In genomic region chr11:103171286-103171620, GRCm38 (mm10) we compare ENCODE assay signal across 8 mouse cellular contexts. TPM values are rescaled to one million over a fixed set of nuclear protein-coding genes. Genes with fewer than 3 reads are reported as not detected.
A peak's percentile ranks its signal among the peaks of the same experiment; 100 is the strongest.
DNase-seq lines count a peak whose midpoint lies in the region; ATAC-seq and TF ChIP-seq lines count a peak whose summit lies in the region.

No protein-coding gene starts in this region.

- TF ChIP-seq CTCF in kidney, adult 2 months (conservative IDR thresholded peaks at IDR 0.05; ENCODE audit: insufficient read depth, insufficient read length, low read depth, low read length): no peak
- TF ChIP-seq CTCF in bone marrow, adult 2 months (IDR thresholded peaks at IDR 0.05; ENCODE audit: control insufficient read depth, insufficient read depth, low read length): no peak

- no peaks in the 10 kb centered on the region for H3K36me3 ChIP-seq in kidney, adult 2 months (ENCODE audit: control insufficient read depth, insufficient read depth, low read length)
- no peaks in the 10 kb centered on the region for H3K36me3 ChIP-seq in hindbrain, embryonic 12.5 days
- no peaks in the 10 kb centered on the region for H3K36me3 ChIP-seq in midbrain, embryonic 15.5 days (replicated peaks)

- H3K4me2 ChIP-seq in hindbrain, embryonic 12.5 days (replicated peaks): peak overlapping the region; percentile 98
- peak overlapping the region; percentile 86 for H3K4me2 ChIP-seq in midbrain, embryonic 15.5 days

- WGBS in kidney, adult 2 months: 5% methylated on average over 23 of the region's 23 CpGs
- WGBS in bone marrow, adult 2 months: 1% methylated on average over 23 of the region's 23 CpGs
- WGBS in hindbrain, embryonic 12.5 days: 3% methylated on average over 23 of the region's 23 CpGs
- WGBS in midbrain, embryonic 15.5 days: 2% methylated on average over 23 of the region's 23 CpGs

- TF ChIP-seq POLR2A in kidney, adult 2 months (IDR thresholded peaks at IDR 0.05; ENCODE audit: low read depth, low read length): no peak
- TF ChIP-seq POLR2A in bone marrow, adult 2 months (IDR thresholded peaks at IDR 0.05; ENCODE audit: borderline replicate concordance, control insufficient read depth, low read depth, low read length): no peak

- H3K27me3 ChIP-seq in kidney, adult 2 months (replicated peaks; ENCODE audit: control insufficient read depth, insufficient read depth, low read length): no peaks in the 10 kb centered on the region
- peaks cover 58% of the 10 kb centered on the region for H3K27me3 ChIP-seq in hindbrain, embryonic 12.5 days
- peaks cover 3% of the 10 kb centered on the region; the same call in 1 of the 2 replicates for H3K27me3 ChIP-seq in midbrain, embryonic 15.5 days (replicated peaks)

- peak overlapping the region; percentile 98 for H3K27ac ChIP-seq in kidney, adult 2 months (ENCODE audit: insufficient read depth, low read depth, low read length)
- H3K27ac ChIP-seq in bone marrow, adult 2 months (ENCODE audit: control insufficient read depth, insufficient read depth, low read depth, low read length, poor library complexity): peak overlapping the region; percentile 96
- H3K27ac ChIP-seq in hindbrain, embryonic 12.5 days: no peak overlapping the region
- H3K27ac ChIP-seq in midbrain, embryonic 15.5 days: peak overlapping the region; percentile 72; the same call in 1 of the 2 replicates

- peak; percentile 14; the same call in 1 of the 2 replicates for ATAC-seq in hindbrain, embryonic 12.5 days (ENCODE audit: low FRiP score)
- no peak for ATAC-seq in midbrain, embryonic 15.5 days (replicated peaks)

- peaks cover 31% of the 10 kb centered on the region; the same call in 1 of the 2 replicates for H3K4me1 ChIP-seq in kidney, adult 2 months (ENCODE audit: control insufficient read depth, insufficient read depth, low read length)
- H3K4me1 ChIP-seq in bone marrow, adult 2 months (ENCODE audit: control insufficient read depth, insufficient read depth, low read length): peaks cover 5% of the 10 kb centered on the region
- peaks cover 14% of the 10 kb centered on the region for H3K4me1 ChIP-seq in hindbrain, embryonic 12.5 days
- peaks cover 56% of the 10 kb centered on the region for H3K4me1 ChIP-seq in midbrain, embryonic 15.5 days

- H3K4me3 ChIP-seq in kidney, adult 2 months (ENCODE audit: insufficient read depth, low read depth, low read length): peak overlapping the region; percentile 74
- peak overlapping the region; percentile 82 for H3K4me3 ChIP-seq in bone marrow, adult 2 months (replicated peaks; ENCODE audit: control insufficient read depth, low read depth, low read length)
- peak overlapping the region; percentile 72 for H3K4me3 ChIP-seq in hindbrain, embryonic 12.5 days
- peak overlapping the region; percentile 54 for H3K4me3 ChIP-seq in midbrain, embryonic 15.5 days

- H3K9me3 ChIP-seq in hindbrain, embryonic 12.5 days (replicated peaks): no peaks in the 10 kb centered on the region
- H3K9me3 ChIP-seq in midbrain, embryonic 15.5 days: no peaks in the 10 kb centered on the region

- no peak for DNase-seq in kidney, adult 2 months
- DNase-seq in kidney, postnatal 36 days: no peak
- DNase-seq in spleen, postnatal 4 days (ENCODE audit: low spot score in 2 of 2): no peak
- DNase-seq in cerebellum, adult 9-10 months: no peak
- no peak for DNase-seq in gastrocnemius, postnatal 25 days

- H3K9ac ChIP-seq in hindbrain, embryonic 12.5 days: peak overlapping the region; percentile 81
- H3K9ac ChIP-seq in midbrain, embryonic 15.5 days: peak overlapping the region; percentile 80

RNA-seq across cellular contexts. Expression of gene Fmnl1, which starts 0.3 kb away (rescaled TPM):
- polyA plus RNA-seq in kidney, adult 2 months (2012; rRNA removed): 32.7 and 35.5 TPM in 2 replicates
- polyA plus RNA-seq in bone marrow, adult 2 months (2011; ENCODE audit: insufficient read depth, insufficient read length, low replicate concordance, missing spikeins): 42.0 and 121 TPM in 2 replicates
- polyA plus RNA-seq in hindbrain, embryonic 12.5 days (2016; fragmentation: Nextera tagmentation; extraction: Ambion mirVana): 1.4 and 1.6 TPM in 2 replicates
- polyA plus RNA-seq in midbrain, embryonic 15.5 days (2015; fragmentation: Nextera tagmentation; extraction: Ambion mirVana): 7.0 and 7.5 TPM in 2 replicates
- total RNA-seq in gastrocnemius, postnatal 25 days (2021): 1 to 10 TPM; 4.7 to 4.9 TPM

RNA-seq across cellular contexts. Expression of gene 1700023F06Rik, which starts 37.1 kb away (rescaled TPM):
- 0.09 and 0.22 TPM in 2 replicates for polyA plus RNA-seq in kidney, adult 2 months (2012; rRNA removed)
- not detected in 2 replicates for polyA plus RNA-seq in bone marrow, adult 2 months (2011; ENCODE audit: insufficient read depth, insufficient read length, low replicate concordance, missing spikeins)
- 0.34 and 0.71 TPM in 2 replicates for polyA plus RNA-seq in hindbrain, embryonic 12.5 days (2016; fragmentation: Nextera tagmentation; extraction: Ambion mirVana)
- 1.6 and 1.9 TPM in 2 replicates for polyA plus RNA-seq in midbrain, embryonic 15.5 days (2015; fragmentation: Nextera tagmentation; extraction: Ambion mirVana)
- total RNA-seq in gastrocnemius, postnatal 25 days (2021): not detected

RNA-seq across cellular contexts. Expression of gene Hexim2, which starts 39.0 kb away (rescaled TPM):
- 3.8 and 4.0 TPM in 2 replicates for polyA plus RNA-seq in kidney, adult 2 months (2012; rRNA removed)
- 2.8 and 5.7 TPM in 2 replicates for polyA plus RNA-seq in bone marrow, adult 2 months (2011; ENCODE audit: insufficient read depth, insufficient read length, low replicate concordance, missing spikeins)
- 12.0 and 12.9 TPM in 2 replicates for polyA plus RNA-seq in hindbrain, embryonic 12.5 days (2016; fragmentation: Nextera tagmentation; extraction: Ambion mirVana)
- polyA plus RNA-seq in midbrain, embryonic 15.5 days (2015; fragmentation: Nextera tagmentation; extraction: Ambion mirVana): 27.2 and 33.4 TPM in 2 replicates
- total RNA-seq in gastrocnemius, postnatal 25 days (2021): 1 to 10 TPM; 1.0 to 1.9 TPM

RNA-seq across cellular contexts. Expression of gene Spata32, which starts 47.0 kb away (rescaled TPM):
- polyA plus RNA-seq in kidney, adult 2 months (2012; rRNA removed): not detected in 2 replicates
- polyA plus RNA-seq in bone marrow, adult 2 months (2011; ENCODE audit: insufficient read depth, insufficient read length, low replicate concordance, missing spikeins): not detected in 2 replicates
- 0.21 TPM in 1 of 2 replicates, not detected in the other for polyA plus RNA-seq in hindbrain, embryonic 12.5 days (2016; fragmentation: Nextera tagmentation; extraction: Ambion mirVana)
- polyA plus RNA-seq in midbrain, embryonic 15.5 days (2015; fragmentation: Nextera tagmentation; extraction: Ambion mirVana): 0.66 and 0.71 TPM in 2 replicates
- total RNA-seq in gastrocnemius, postnatal 25 days (2021): not detected

RNA-seq across cellular contexts. Expression of gene Hexim1, which starts 55.2 kb away (rescaled TPM):
- 24.9 and 26.4 TPM in 2 replicates for polyA plus RNA-seq in kidney, adult 2 months (2012; rRNA removed)
- 14.0 and 21.8 TPM in 2 replicates for polyA plus RNA-seq in bone marrow, adult 2 months (2011; ENCODE audit: insufficient read depth, insufficient read length, low replicate concordance, missing spikeins)
- 3.8 and 4.0 TPM in 2 replicates for polyA plus RNA-seq in hindbrain, embryonic 12.5 days (2016; fragmentation: Nextera tagmentation; extraction: Ambion mirVana)
- 3.1 and 3.7 TPM in 2 replicates for polyA plus RNA-seq in midbrain, embryonic 15.5 days (2015; fragmentation: Nextera tagmentation; extraction: Ambion mirVana)
- total RNA-seq in gastrocnemius, postnatal 25 days (2021): 10 to 100 TPM; 17.4 to 19.0 TPM
